ENCODE assay signal across 12 mouse cellular contexts in genomic region chr2:47074191-47074590, GRCm38 (mm10).
"Had no signal": no experiment of that assay in that cellular context is flagged by ENCODE, and none has a peak within 500 bp of the region (broad histone marks: within the 10 kb centered on the region; RNA-seq: fewer than 3 reads in every experiment).

No protein-coding gene starts in this region.

- DNase-seq: retina, postnatal 1 day; right cerebral cortex, adult 18-20 months; right cerebral cortex, postnatal 14 days; right cerebral cortex, postnatal 25 days; right cerebral cortex, postnatal 4 days; spleen, adult 18-20 months; thymus, adult 18-20 months; thymus, adult 2 months; thymus, postnatal 14 days; thymus, postnatal 25 days; thymus, postnatal 36 days; thymus, postnatal 4 days had no signal
